Mouse (Mus musculus): ENCODE data around the gene Arl10.

Arl10 gene

GRCm38 (mm10) chr13:54574854-54575481 is at the start of gene Arl10:
TSS of gene Arl10 (plus strand) at chr13:54575015.
- peak; percentile 85 for DNase-seq (ENCODE audit: low spot score)

- no peak for DNase-seq (ENCODE audit: low spot score)
Measured at GRCm38 (mm10) chr13:54527140-54527539, 47.7 kb upstream of the Arl10 start.

- no peak for DNase-seq (ENCODE audit: low spot score)
Measured at GRCm38 (mm10) chr13:54532134-54532533, 42.7 kb upstream of the Arl10 start.

DNA sequence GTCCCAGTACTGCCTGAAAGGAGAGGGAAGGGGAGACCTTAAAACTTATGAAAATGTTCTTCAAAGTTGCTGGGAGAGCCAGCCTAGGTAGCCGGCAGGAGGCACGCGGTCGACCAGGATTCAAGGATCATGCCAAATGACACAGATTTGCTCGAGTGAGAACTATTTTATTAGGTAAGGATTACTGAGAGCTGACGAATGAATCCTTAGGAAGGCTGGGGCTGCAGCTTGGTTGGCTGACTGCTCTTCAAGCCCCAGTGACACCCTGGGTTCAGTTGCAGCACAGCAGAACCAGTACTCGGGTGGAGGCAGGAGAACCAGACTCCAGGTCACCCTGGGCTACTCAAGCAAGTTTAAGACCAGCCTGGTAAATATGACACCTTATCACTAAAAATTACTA is 26.8 kb upstream of the Arl10 start:
- DNase-seq (ENCODE audit: low spot score), result no peak

DNA sequence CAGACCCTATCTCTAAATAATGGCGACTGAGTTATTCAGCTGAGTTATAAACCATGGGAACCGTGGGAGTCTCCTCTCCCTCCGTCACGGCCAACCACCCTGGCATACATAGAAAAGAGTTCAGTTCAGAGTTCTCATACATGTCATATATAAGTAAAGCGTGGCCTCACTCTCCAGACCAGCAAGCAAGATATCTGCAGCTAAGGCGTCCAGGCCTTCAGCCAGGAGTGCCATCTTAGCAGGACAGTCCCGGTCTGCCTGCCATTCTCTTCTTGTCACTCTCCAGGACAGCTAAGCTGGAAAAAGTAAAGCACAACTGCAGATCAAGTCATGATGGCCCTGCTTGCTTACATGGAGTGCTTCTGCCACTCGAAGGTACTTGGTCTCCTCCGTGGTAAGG is 18.6 kb upstream of the Arl10 start:
- no peak for DNase-seq (ENCODE audit: low spot score)

- DNase-seq (ENCODE audit: low spot score), result no peak
Measured at GRCm38 (mm10) chr13:54556796-54557195, 18.0 kb upstream of the Arl10 start.

GRCm38 (mm10) chr13:54557652-54558051 is 17.2 kb upstream of the Arl10 start:
- no peak for DNase-seq (ENCODE audit: low spot score)

DNA sequence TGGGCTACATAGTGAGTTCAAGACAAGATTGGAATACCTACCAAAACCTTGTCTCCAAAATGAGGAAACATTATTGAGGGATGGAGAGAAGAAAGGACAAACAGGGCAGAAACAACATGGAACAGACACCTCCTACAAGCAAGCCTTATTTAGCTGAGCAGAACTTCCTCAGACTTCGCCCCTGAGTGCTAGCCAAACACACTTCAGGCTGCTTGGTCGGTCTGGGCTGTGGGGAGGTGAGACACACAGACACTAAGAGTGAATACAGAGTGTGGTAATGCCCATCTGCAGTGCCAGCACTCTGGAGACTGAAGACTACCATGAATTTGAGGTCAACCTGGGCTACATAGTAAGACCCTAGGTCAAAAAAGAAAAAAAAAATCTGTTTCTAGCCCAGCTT is 15.2 kb upstream of the Arl10 start:
- DNase-seq (ENCODE audit: low spot score), result no peak

DNA sequence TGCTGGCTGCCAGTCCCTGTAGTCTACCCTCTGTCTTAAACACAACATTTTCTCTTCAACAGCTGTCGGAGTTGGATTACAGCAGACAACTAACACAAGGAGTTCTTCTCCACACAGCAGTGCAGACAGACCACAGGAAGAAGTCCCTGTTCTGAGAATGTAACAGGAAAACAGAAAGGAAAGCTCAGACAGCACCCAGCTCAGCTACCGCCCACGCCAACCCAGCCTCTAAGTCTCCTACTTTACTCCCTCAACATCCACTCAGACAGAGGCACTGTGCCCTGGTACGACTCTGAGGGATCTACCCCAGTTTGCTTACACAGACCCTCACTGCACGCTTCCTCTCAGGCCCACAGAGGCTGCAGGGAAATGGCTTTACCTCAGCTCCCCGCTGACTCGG is 14.2 kb upstream of the Arl10 start:
- DNase-seq (ENCODE audit: low spot score), result no peak

- no peak for DNase-seq (ENCODE audit: low spot score)
Measured at GRCm38 (mm10) chr13:54562562-54562961, 12.3 kb upstream of the Arl10 start.

DNA sequence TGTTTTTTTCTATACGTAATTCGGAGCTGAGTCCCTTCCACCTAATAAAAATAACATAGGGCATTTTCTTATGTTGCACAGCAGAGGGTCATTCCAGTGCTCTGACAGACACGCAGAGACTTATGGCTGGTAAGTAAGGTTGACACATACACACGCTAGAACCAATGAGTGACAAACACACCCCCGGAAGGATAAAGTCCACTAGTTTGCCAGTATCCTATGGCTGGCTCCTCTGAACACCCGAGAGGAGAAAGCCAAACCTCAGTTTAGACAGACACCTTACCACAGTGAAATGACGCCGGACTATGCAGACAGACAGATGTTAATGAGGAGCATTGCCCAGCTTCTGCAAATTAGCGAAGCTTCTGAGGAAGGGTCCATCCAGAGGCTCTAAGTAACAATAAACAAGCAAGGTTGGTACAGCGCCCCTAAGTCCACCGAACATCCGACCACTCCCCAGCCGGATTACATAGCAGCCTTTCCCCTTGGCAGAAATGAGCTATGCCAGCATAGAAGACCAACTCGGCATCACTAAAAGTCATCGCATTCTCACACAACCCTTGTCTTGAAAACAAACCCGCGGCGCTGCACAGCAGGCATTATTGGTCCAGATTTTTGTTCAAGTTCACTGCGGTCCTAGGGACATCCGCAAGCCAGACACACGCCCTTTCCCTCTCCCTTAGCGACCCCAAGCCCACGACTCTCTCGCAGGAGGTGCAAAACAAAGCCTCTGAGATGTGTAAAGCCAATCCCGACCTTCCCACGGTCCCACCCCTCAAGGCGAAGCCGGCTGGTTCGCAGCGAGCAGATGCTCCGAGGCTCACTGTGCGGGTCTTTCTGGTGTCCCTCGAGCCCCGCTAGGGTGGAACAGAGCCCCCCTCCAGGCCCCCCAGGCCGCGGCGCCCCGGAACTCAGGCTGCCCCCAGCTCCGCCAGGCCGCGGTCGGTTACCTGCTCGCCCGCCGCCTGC is 10.3 kb upstream of the Arl10 start:
- no peak for DNase-seq (ENCODE audit: low spot score)

- DNase-seq (ENCODE audit: low spot score), result peak; percentile 97
Measured at GRCm38 (mm10) chr13:54565201-54565581, 9.6 kb upstream of the Arl10 start, which contains the start of gene 4833439L19Rik. TSS of gene 4833439L19Rik (minus strand) at chr13:54565435.

GRCm38 (mm10) chr13:54565594-54566345 is 9.0 kb upstream of the Arl10 start:
- peak; percentile 73 for DNase-seq (ENCODE audit: low spot score)

- DNase-seq (ENCODE audit: low spot score), result no peak
Measured at GRCm38 (mm10) chr13:54568380-54568779, 6.4 kb upstream of the Arl10 start.

- DNase-seq (ENCODE audit: low spot score), result no peak
Measured at GRCm38 (mm10) chr13:54569282-54569681, 5.5 kb upstream of the Arl10 start.

GRCm38 (mm10) chr13:54570736-54571135 is 4.1 kb upstream of the Arl10 start:
- DNase-seq (ENCODE audit: low spot score), result no peak

GRCm38 (mm10) chr13:54571637-54572036 is 3.2 kb upstream of the Arl10 start:
- no peak for DNase-seq (ENCODE audit: low spot score)

GRCm38 (mm10) chr13:54572621-54573020 is 2.2 kb upstream of the Arl10 start:
- no peak for DNase-seq (ENCODE audit: low spot score)

DNA sequence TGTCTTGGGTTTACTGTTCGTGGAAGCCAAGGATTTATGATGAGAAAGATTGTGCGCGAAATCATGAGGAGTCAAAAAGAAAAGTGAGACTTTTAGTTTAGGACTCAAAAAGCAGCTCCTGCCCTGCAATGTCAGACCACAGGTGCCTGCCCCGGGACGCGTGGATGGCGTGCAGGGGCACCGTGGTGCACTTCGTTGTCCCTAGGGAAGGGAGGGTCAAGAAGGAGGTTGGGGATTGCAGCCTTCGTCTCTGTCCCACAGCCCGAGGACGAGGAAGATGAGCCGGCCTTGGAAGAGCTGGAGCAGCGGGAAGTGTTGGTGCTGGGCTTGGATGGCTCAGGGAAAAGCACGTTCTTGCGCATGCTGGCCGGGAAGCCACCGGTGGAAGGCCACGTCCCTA is 674 bp downstream of the Arl10 start:
- no peak for DNase-seq (ENCODE audit: low spot score)

DNA sequence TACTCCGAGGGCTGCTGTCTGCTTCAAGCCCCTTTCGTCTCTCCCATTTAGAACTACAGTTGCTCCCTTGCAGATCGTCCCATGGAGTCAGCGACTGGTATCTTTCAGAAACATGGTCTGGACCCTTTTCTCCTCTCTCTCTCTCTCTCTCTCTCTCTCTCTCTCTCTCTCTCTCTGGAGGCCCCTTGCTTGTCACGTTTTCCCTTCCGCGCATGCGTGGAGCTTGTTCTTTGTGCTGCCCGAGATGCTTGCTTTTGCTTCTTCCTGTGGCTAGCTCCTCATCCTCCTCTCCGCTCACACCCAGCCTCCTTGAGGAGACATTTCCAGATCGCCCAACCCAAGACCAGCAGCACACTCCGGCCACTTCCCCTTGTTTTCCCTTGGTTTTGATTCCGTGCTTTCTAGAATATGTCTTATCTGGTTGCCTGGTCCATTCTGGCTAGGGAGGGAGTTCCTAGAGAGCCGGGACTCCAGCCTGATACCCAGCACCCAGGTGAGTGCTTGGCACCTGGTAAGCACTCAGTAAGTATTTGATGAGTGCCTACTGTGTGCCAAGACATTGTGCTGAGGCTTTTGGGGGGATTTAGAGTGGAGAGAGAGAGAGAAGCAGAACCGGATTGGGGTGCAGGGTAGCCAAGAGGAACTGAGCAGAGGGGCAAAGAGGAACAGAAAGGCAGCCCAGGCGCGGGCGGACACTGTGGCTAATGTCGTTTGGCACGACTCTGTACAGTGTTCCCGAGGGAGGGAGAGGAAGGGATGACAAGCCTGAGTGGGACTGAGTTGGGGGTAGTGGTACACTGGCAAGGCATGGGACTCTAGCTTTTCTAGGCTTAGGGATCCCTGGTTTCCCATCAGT is 3.1 kb downstream of the Arl10 start:
- no peak for DNase-seq (ENCODE audit: low spot score)

DNA sequence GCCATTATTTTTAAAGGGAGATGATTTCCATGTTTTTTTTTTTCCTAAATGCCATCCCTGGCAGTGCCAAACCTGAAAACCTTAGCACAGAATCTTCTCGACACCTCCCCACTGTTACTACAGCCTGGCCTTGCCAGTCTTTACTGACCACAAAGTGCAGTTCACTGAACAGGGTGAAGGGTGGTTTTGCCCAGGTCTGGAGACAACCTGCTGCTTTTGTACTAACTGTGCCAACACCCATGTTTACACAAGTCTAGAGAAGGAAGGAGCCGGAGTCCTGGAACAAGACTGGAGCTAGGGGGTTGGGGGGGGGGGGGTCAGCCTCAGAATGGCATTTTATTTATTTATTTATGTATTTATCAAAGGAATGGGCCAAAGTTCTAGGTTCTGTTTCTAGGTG is 6.6 kb downstream of the Arl10 start:
- DNase-seq (ENCODE audit: low spot score), result no peak

DNA sequence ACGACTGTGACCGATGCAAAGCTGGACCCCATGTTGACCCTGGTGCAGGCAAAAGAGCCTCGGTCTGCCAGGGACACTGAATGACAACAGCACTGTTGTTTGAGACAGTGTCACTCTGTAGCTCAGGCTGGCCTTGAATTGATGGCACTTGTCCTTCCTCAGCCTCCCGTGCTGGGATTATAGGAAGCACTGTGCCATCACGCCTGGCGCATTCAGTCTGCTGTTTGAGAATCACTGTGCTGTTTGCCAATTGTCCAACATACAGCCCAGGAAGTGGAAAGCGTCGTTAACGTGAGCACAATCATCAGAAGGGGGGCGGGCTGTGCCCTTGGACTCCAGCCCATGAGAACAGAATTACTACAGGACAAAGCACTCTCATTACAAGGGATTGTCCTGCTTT is 7.3 kb downstream of the Arl10 start:
- no peak for DNase-seq (ENCODE audit: low spot score)

All from testis, postnatal 10 days (tissue).